ENCODE assay signal across 8 mouse cellular contexts in the genomic region with DNA sequence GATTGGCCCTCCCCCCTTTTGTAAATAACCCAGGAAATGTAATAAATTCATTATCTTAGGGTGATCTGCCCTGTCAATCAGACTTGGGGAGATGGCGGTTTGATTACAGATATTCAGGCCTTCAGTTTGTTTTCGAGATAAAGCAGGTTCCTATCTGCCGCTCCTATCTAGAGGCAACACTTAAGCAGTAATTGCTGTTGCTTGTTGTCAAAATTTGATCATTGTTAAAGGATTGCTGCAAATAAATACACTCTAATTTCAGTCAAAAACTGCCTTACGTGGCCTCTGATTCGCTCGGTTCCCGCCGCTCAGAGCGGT. TPM values are rescaled to one million over a fixed set of nuclear protein-coding genes. Genes with fewer than 3 reads are reported as not detected.
DNase-seq lines count a peak whose midpoint lies in the region; ATAC-seq and TF ChIP-seq lines count a peak whose summit lies in the region.

No protein-coding gene starts in this region.

- WGBS in kidney, embryonic 15.5 days, result 2% methylated on average over 9 of the region's 9 CpGs
- 2% methylated on average over 9 of the region's 9 CpGs for WGBS in embryonic facial prominence, embryonic 13.5 days
- WGBS in hindbrain, postnatal 0 days, result 7% methylated on average over 9 of the region's 9 CpGs
- WGBS in midbrain, postnatal 0 days, result 4% methylated on average over 9 of the region's 9 CpGs

- H3K9me3 ChIP-seq in kidney, embryonic 15.5 days (replicated peaks), result no peaks in the 10 kb centered on the region
- H3K9me3 ChIP-seq in embryonic facial prominence, embryonic 13.5 days, result no peaks in the 10 kb centered on the region
- H3K9me3 ChIP-seq in hindbrain, postnatal 0 days (ENCODE audit: low read length), result no peaks in the 10 kb centered on the region
- H3K9me3 ChIP-seq in midbrain, postnatal 0 days (ENCODE audit: low read length), result no peaks in the 10 kb centered on the region

- no peak for DNase-seq in kidney, postnatal 4 days
- no peak for DNase-seq in hindbrain, postnatal 0 days (ENCODE audit: low spot score)
- no peak for DNase-seq in midbrain, postnatal 0 days (ENCODE audit: low spot score)
- DNase-seq in thymus, postnatal 14 days, result no peak
- DNase-seq in spleen, postnatal 4 days (ENCODE audit: low spot score in 2 of 2), result no peak
- no peak for DNase-seq in gastrocnemius, adult 8-10 months (ENCODE audit: low spot score in 2 of 2)

- H3K4me3 ChIP-seq in kidney, embryonic 15.5 days (replicated peaks), result peak overlapping the region; percentile 55
- H3K4me3 ChIP-seq in embryonic facial prominence, embryonic 13.5 days, result peak overlapping the region; percentile 49
- peak overlapping the region; percentile 30 for H3K4me3 ChIP-seq in hindbrain, postnatal 0 days (ENCODE audit: low read length)
- peak overlapping the region; percentile 32 for H3K4me3 ChIP-seq in midbrain, postnatal 0 days (ENCODE audit: low read depth, low read length)

- ATAC-seq in kidney, embryonic 15.5 days (replicated peaks; ENCODE audit: low FRiP score), result no peak
- ATAC-seq in embryonic facial prominence, embryonic 13.5 days (ENCODE audit: insufficient number of reproducible peaks, insufficient read depth, low FRiP score, low TSS enrichment, low read depth), result no peak
- ATAC-seq in hindbrain, postnatal 0 days, result no peak
- ATAC-seq in midbrain, postnatal 0 days (ENCODE audit: low FRiP score), result no peak

- H3K4me1 ChIP-seq in kidney, embryonic 15.5 days, result peaks cover 61% of the 10 kb centered on the region
- peaks cover 66% of the 10 kb centered on the region for H3K4me1 ChIP-seq in embryonic facial prominence, embryonic 13.5 days
- H3K4me1 ChIP-seq in hindbrain, postnatal 0 days (ENCODE audit: insufficient read depth, low read length), result no peaks in the 10 kb centered on the region
- H3K4me1 ChIP-seq in midbrain, postnatal 0 days (ENCODE audit: insufficient read depth, low read length), result peaks cover 3% of the 10 kb centered on the region; the same call in 1 of the 2 replicates

- no peak for TF ChIP-seq CTCF in hindbrain, postnatal 0 days (IDR thresholded peaks at IDR 0.05; ENCODE audit: low read depth)
- TF ChIP-seq CTCF in midbrain, postnatal 0 days (IDR thresholded peaks at IDR 0.05), result no peak

- H3K9ac ChIP-seq in kidney, embryonic 15.5 days, result peak overlapping the region; percentile 45
- H3K9ac ChIP-seq in embryonic facial prominence, embryonic 13.5 days, result peak overlapping the region; percentile 78
- peak overlapping the region; percentile 45 for H3K9ac ChIP-seq in hindbrain, postnatal 0 days (replicated peaks; ENCODE audit: low read length)
- H3K9ac ChIP-seq in midbrain, postnatal 0 days (replicated peaks; ENCODE audit: low read length, poor library complexity, severe bottlenecking), result 0 out of 2 replicates have a peak overlapping the region, but pooled peaks have one; percentile 15

- peaks cover 28% of the 10 kb centered on the region; the same call in 1 of the 2 replicates for H3K27me3 ChIP-seq in kidney, embryonic 15.5 days
- H3K27me3 ChIP-seq in embryonic facial prominence, embryonic 13.5 days, result peaks cover 85% of the 10 kb centered on the region
- H3K27me3 ChIP-seq in hindbrain, postnatal 0 days (ENCODE audit: insufficient read depth, low read length), result peaks cover 65% of the 10 kb centered on the region
- H3K27me3 ChIP-seq in midbrain, postnatal 0 days (ENCODE audit: insufficient read depth, low read length), result peaks cover 47% of the 10 kb centered on the region

- no peaks in the 10 kb centered on the region for H3K36me3 ChIP-seq in kidney, embryonic 15.5 days
- no peaks in the 10 kb centered on the region for H3K36me3 ChIP-seq in embryonic facial prominence, embryonic 13.5 days
- H3K36me3 ChIP-seq in hindbrain, postnatal 0 days (ENCODE audit: insufficient read depth, low read length), result no peaks in the 10 kb centered on the region
- H3K36me3 ChIP-seq in midbrain, postnatal 0 days (ENCODE audit: insufficient read depth, low read length), result no peaks in the 10 kb centered on the region

- H3K27ac ChIP-seq in kidney, embryonic 15.5 days, result peak overlapping the region; percentile 54
- peak overlapping the region; percentile 72; the same call in 1 of the 2 replicates for H3K27ac ChIP-seq in embryonic facial prominence, embryonic 13.5 days
- no peak overlapping the region for H3K27ac ChIP-seq in hindbrain, postnatal 0 days
- no peak overlapping the region for H3K27ac ChIP-seq in midbrain, postnatal 0 days (ENCODE audit: low read depth, low read length)

- peak overlapping the region; percentile 69 for H3K4me2 ChIP-seq in kidney, embryonic 15.5 days
- peak overlapping the region; percentile 65 for H3K4me2 ChIP-seq in embryonic facial prominence, embryonic 13.5 days
- H3K4me2 ChIP-seq in hindbrain, postnatal 0 days (ENCODE audit: low read depth, low read length), result no peak overlapping the region
- H3K4me2 ChIP-seq in midbrain, postnatal 0 days (ENCODE audit: low read depth, low read length, poor library complexity, severe bottlenecking), result no peak overlapping the region

RNA-seq across cellular contexts. Expression of a gene that starts 3.9 kb away (rescaled TPM):
- polyA plus RNA-seq in kidney, embryonic 15.5 days (2015; fragmentation: Nextera tagmentation; extraction: Ambion mirVana), result 4.1 and 5.2 TPM in 2 replicates
- 1.6 and 2.9 TPM in 2 replicates for polyA plus RNA-seq in embryonic facial prominence, embryonic 13.5 days (2015; fragmentation: Nextera tagmentation; extraction: Ambion mirVana)
- 11.9 and 16.2 TPM in 2 replicates for total RNA-seq in hindbrain, postnatal 0 days (2014; rRNA removed)
- 1.8 and 2.0 TPM in 2 replicates for polyA plus RNA-seq in hindbrain, postnatal 0 days (2015; fragmentation: Nextera tagmentation; extraction: Ambion mirVana)
- 12.6 and 17.1 TPM in 2 replicates for total RNA-seq in midbrain, postnatal 0 days (2014; rRNA removed)
- polyA plus RNA-seq in midbrain, postnatal 0 days (2015; fragmentation: Nextera tagmentation; extraction: Ambion mirVana), result 1.8 and 2.2 TPM in 2 replicates
- total RNA-seq in gastrocnemius, adult 8-10 months (2022), result under 1 TPM; 0.39 to 0.83 (median 0.65) TPM

Comparison
In these comparisons a context has a peak if more than half of its experiments do, and no peak if none do; other contexts are left out.
1. H3K27ac ChIP-seq: peak in kidney, embryonic 15.5 days (single experiment) and embryonic facial prominence, embryonic 13.5 days (single experiment); none in hindbrain, postnatal 0 days (single experiment) and midbrain, postnatal 0 days (single experiment).
2. H3K4me2 ChIP-seq: peak in kidney, embryonic 15.5 days (single experiment) and embryonic facial prominence, embryonic 13.5 days (single experiment); none in hindbrain, postnatal 0 days (single experiment) and midbrain, postnatal 0 days (single experiment).
3. H3K9ac ChIP-seq: peak in every context shown above with its lines; median percentile 78 in embryonic facial prominence, embryonic 13.5 days; 45 in kidney, embryonic 15.5 days; 45 in hindbrain, postnatal 0 days; 15 in midbrain, postnatal 0 days.
4. Peak in every context shown above with its lines, with median percentiles within 50 percentile points of each other: H3K4me3 ChIP-seq.